Mouse (Mus musculus): Measurements from ENCODE around the gene A730046J19Rik.

Gene A730046J19Rik

DNA sequence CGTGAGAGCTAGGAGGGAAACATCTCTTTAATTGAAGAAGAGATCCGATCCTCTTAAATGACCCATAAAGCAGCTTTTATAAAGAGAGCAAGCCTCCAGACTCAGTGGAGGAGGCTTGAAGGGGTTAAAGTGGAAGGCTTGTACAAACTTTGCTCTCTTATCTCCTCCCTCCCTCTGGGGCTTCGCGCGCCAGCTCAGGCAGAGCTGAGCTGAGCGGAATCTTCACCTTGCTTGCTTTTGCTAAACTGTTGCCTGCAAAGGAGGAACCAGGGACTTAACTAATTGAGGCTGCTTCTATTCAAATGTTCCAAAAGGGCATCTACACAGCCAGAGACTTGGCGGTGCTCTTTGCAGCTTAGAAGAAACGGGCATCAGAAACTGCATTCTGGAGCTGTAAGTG, at the start of gene A730046J19Rik:
TSS of gene A730046J19Rik (plus strand) at position 173 of the 400 bp plus-strand sequence.
- DNase-seq (ENCODE audit: low spot score) = no peak

- no peak for DNase-seq (ENCODE audit: low spot score)
These were observed 48.7 kb upstream of the A730046J19Rik start for GRCm38 (mm10) chrX:144104619-144105416.

GRCm38 (mm10) chrX:144136281-144136680, 17.2 kb upstream of the A730046J19Rik start:
- no peak for DNase-seq (ENCODE audit: low spot score)

GRCm38 (mm10) chrX:144149987-144150386, 3.5 kb upstream of the A730046J19Rik start:
- no peak for DNase-seq (ENCODE audit: low spot score)

DNA sequence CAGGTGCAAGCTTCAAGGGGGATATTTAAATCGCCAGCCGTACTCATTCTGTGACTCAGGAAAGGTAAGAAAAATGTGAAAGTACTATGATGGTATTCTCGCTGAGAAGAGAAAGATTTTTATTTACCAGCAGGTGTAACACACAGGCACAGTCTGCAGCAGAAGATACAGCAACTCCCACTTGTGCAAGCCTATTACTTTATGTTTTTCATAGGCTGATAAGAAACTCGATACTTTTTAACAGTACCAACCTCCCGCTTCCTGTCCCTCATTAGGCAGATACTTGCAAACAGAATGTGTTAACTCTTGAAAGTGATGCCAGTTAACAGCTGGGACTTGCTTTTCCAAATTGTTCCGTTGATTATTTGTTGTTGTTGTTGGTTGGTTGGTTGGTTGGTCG, 616 bp downstream of the A730046J19Rik start:
- no peak for DNase-seq (ENCODE audit: low spot score)

DNA sequence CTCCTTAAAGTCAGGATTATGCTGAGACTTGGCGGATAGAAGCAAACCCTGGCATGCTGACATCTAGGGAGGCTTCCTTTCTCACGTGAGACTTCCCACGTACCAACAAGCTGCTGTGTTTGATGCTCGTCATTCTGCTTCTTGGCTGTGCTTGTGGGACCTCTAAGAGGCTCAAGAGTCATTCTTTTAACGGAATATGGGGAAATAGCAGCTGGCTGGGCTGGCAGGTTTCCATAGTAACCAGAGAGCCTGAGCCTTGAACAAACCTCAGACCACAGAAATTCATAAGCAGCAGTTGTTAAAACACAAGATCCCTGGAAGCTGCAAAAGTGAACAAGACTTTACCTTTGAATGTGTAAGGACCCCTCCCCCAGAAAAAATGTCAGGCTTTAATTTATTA, 9.4 kb downstream of the A730046J19Rik start:
- DNase-seq (ENCODE audit: low spot score) = no peak
